Mouse (Mus musculus) adrenal gland, adult 2 months (tissue): ENCODE results near the gene Cpa4. TPM values are rescaled to one million over a fixed set of nuclear protein-coding genes. Genes with fewer than 3 reads are reported as not detected.

ENCODE experiments used
- DNase-seq: peaks from one replicate; pipeline ENCODE4 v3.0.0; 2021
- polyA plus RNA-seq: library from polyadenylated mRNA; depleted of rRNA; stranded (reverse); fragments of >200 nt; gene quantifications from 2 replicates; pipeline ENCODE4 v1.2.3, GENCODE M21; 2012
- total RNA-seq, 2 experiments: library from RNA; stranded (reverse); gene quantifications; 2 replicates each; pipeline ENCODE4 v1.2.3; 2021

Gene Cpa4
- total and polyA plus RNA-seq, 3 experiments: 1.1 to 2.1 (median 1.6) TPM

DNA sequence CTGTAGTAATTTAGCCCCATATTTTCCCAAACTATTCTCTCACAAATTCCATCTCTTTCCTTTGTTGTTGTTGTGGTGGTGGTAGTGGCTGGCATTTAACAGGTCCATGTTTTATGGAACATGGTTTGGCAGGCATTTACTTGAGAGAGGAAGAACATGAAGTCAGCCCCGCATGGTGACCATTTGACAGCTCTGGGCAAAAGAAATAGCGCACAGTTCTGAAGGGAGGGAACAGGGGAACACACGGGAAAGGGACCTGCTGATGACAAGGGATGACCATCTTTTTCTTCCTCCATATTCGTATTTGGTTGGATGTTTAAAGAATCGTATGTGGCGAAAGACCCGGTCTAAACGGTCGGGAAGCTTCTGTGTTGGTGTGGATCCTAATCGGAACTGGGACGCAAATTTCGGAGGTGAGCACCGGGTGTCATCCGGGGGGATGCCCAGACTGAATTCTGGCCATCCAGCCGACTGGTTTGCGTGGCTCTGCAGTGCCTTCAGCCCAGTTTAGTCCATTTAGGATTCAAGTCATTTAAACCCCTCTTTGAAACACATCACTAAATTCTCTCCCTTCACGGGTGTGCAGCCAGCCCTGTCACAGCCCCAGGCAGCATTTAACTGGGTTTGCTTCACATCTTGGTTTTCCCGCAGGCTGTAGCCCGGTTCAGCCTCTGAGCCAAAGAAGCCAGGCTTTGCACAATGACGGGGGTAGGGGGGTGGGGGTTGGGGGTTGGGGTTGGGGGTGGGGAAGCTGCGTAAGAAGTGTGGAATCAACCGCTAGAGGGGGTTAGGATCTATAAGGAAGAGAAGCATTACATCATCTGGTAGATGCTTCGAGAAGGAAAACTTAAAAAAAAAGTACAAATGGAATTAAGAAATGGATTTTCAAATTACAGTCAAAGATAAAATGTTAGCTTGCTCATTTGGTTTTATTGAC lies 16.3 kb upstream of the Cpa4 start:
- DNase-seq: no peak

- no peak for DNase-seq
These were observed 15.5 kb upstream of the Cpa4 start for GRCm38 (mm10) chr6:30552628-30553027.

DNA sequence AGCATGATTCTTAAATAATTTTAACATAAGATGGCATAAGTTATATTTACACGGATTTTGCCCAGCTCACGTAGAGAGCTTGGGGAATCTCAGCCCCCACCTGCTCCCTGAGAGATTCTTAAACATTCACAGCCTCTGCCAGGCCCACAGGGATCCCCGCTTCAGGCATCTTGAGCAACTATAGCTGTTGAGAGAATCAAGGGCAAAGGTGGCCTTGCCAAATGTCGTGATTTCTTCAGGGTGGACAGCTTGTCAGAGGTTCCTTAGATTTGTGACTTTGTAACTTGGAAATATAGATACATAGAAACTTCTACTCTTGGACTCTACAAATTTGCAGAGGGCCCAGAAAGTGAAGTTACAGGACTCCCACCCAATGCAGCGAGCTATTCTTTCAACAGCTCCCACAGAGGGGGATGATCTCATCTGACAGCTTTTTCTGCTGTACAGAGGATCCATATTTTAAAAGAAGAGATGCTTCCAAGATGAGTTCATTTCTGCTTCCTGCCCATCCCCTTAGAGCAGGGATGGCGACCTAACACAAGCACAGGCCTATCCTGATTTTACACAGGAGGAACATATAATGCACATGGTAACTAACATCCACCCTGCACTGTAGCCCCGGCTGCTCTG lies 14.7 kb upstream of the Cpa4 start:
- peak; percentile 41 for DNase-seq

GRCm38 (mm10) chr6:30554092-30554491 lies 14.1 kb upstream of the Cpa4 start:
- no peak for DNase-seq

DNA sequence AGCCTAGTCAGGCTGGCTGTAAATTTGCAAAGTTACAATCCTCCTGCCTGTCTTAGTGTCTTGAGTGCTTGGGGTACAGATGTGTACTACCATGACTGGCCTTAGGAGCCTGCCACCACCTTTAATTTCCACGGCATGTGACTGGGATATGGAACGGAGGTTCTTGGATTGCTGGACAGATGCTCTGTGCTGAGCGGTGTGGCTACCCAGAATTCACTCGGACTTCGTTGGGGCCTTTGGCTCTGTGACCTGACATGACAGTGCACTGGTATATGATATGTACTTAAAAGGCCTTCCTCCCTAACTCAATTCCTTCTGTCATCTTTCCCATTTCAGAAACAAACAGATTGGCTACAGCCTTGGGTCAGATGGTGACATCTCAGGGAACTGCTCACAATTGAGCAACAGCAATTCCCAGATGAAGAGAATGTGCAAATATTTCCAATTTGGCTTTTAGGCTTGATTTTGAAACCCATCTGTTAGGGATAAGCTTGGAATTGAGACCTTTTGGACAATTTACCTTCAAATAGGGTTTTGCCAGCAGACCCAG lies 13.5 kb upstream of the Cpa4 start:
- no peak for DNase-seq

DNA sequence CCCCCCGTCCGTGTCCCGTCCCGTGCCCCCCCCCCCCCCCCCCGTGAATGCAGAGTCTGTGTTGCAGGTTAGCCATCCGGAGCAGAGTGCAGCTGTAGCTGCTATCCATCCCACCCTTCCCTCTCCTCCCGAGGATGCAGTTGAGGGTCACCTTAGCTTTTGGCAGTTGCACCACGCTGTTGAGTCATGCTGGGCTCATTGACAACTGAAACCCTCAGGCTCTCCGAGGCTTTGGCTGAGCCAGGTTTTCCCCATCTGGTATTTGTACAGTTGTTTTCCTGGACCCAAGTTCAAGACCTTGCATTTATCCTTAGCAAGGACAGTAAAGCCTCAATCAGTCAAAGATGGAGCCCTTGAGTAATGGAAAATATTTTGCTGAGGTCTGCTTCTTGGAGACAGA lies 12.1 kb upstream of the Cpa4 start:
- peak; percentile 86 for DNase-seq

- DNase-seq: peak; percentile 54
These were observed 8.4 kb upstream of the Cpa4 start for GRCm38 (mm10) chr6:30559726-30560125.

DNA sequence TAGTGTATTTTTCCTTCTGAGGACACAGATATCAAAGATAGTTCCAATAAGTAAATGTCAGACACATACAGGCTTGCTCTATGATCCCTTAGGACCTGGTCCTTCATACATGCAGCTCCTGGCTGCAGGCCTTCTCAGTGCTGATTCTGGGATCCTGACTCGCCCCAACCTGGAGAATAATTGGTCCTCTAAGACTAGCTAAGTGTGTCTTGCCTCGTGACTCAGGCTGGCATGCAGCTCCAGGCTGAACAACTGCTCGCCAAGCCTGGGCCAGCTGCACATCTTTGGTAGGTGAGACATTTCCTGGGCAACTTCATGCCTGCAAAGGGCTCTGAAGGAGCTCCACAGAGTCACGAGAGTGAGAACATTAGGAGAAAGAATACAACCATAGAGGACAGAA lies 6.0 kb upstream of the Cpa4 start:
- no peak for DNase-seq

DNA sequence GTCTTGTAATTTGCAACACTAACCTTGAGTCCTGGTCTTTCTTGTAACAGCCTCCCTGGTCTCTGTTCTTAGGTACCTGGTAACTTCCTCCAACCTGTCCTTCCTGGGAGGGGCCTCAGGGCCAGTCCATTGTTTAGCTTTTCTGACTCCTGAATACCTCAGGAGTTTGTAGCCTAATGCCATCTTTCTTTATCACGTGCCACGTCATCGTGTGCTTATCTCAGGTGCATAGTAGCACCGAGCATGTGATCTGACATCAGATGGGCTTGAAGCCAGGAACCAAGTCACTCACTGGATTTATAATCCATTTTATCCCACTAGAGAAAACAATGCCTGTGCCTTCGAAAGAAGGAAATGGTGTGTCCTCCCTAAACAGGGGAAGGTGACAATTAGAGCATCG lies 4.6 kb upstream of the Cpa4 start:
- no peak for DNase-seq

DNA sequence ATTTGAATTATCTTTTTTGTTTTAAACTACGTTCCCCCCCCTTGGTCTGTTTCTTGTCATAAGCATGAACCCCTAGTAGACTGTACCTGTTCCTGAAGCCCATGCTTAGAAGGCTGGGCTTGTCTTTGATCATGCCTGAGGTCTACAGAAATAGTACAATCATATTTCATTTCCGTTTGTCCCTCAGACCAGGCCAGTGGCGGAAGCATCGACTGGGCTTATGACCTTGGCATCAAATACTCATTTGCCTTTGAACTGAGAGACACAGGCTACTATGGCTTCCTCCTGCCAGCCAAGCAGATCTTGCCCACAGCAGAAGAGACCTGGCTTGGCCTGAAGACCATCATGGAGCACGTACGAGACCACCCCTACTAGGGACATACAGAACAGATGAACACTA lies 4.1 kb upstream of the Cpa4 start:
- DNase-seq: peak; percentile 52

- DNase-seq: no peak
These were observed 1.2 kb downstream of the Cpa4 start for GRCm38 (mm10) chr6:30569331-30569730.

DNA sequence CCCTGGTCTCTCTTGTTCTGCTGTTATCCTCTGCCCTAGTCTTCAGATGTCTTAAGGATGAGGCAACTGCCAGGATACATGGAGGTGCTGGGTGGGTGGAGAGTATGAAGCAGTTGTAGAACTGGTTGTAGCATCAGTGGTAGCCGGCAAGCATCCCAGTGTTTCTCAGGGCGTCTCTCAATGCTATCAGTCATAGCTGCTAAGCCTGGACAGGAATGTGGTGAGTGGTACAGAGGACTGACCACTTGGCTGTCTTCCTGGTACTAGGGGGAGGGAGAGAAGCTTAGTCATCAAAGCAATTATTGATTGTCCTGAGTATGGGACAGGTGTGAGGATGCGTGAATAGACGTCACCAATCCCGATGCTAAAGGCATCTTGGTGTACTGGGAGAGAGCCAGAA lies 1.8 kb downstream of the Cpa4 start:
- DNase-seq: no peak

GRCm38 (mm10) chr6:30572456-30573311 lies 4.5 kb downstream of the Cpa4 start:
- DNase-seq: no peak

DNA sequence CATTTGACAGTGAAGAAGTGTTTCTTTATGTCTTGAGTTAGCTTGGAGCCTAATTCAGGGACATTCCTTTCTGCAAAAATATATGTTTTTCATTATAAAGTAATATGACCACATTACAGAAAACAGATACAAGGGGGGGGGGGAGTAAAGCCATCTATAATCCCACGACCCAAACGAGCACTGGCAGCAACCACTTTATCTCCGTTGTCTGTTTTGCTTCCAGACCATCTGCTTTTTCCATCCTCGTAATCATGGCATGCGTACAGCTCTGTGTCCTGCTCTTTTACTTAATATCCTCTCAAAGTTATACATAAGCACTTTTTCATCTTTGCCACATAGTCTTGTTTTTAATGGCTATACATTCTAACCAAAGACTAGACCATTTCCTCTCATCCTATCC lies 5.2 kb downstream of the Cpa4 start:
- DNase-seq: no peak

- no peak for DNase-seq
These were observed 6.8 kb downstream of the Cpa4 start for GRCm38 (mm10) chr6:30574945-30575344.

- DNase-seq: no peak
These were observed 8.5 kb downstream of the Cpa4 start for GRCm38 (mm10) chr6:30576477-30577203.

GRCm38 (mm10) chr6:30579961-30580840 lies 12.0 kb downstream of the Cpa4 start:
- no peak for DNase-seq

- no peak for DNase-seq
These were observed 12.6 kb downstream of the Cpa4 start for GRCm38 (mm10) chr6:30580841-30581176.

DNA sequence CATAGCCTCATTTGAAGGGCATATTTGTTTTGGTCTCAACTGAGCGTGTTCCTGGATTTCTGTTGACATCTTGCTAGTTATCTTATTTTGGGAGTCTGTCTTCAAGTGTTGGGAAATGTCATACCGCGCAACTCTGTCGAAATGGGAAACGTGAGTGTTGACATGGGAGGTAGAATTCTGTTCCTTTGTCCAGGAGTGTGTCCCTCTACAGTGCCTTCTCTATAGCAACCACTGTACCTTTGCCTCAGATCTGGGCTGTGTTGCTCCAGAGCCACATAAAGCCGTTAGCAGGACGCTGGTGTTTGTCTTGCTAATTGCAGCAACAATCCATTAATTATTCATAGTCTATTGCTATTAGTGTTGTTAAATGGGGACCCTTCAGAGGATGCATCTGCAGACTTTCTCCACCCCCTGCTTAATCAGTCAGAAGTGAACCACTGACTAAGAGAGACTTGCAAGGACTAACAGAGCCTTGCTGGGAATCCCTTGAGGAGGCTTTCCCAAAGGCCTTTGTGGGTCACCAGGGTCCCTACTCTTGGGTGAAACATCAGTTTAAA lies 18.8 kb downstream of the Cpa4 start:
- no peak for DNase-seq

DNA sequence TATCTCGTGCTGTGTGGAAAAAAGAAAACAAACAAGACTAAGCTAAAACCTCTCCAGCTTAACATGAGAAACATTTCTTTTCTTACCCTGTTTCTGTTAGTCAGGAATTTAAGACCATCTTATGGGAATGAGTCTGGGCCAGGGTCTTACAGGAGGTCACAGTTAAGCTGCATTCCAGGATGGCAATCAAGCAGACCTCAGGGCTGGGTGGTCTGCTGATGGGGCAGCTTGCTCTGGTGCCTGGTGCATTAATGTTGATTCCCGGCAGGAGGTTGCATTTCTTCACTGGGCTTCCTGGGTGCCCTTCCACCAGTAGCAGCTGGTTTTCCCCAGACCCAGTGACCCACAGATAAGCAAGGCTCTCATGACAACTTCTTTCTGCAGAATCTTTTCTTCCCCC lies 21.6 kb downstream of the Cpa4 start:
- DNase-seq: no peak
